Mouse (Mus musculus): ENCODE measurements around the gene Tex261. TPM values are rescaled to one million over a fixed set of nuclear protein-coding genes. Genes with fewer than 3 reads are reported as not detected.

The Tex261 gene
- polyA plus RNA-seq (2012; ENCODE audit: low replicate concordance): 44.1 and 49.6 TPM in 2 replicates

DNA sequence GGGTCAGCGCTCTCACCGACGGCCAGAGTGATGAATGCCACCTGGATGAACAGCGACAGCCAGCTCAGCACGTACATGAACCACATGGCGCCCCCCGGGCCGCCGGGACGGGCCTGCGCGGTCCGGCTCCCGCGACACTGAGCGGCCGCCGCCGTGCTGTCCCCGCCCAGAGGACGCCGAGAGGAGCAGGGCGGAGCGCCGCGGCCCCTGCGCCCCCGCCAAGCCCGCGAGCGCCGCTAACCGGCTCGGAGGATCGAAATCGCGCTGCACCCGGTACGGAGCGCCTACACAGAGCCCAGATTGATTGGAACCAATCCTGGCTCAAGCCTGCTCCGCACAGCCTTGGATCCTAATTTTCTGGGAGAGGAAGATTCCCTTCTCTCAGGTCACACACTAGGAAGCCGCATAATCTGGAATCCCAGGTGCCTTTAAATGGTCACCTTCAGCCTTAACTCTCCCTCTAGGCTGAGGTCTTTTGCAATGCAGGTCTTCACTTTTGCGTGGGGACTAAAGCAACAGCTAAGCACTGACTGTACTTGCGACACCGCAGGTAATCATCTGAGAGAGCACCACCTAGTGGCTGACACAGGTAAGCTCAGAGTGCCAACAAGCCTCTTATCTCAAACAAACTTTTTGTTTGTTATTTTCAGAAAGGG is at the start of gene Tex261:
Gene Tex261 (minus strand): TSS at position 176 of the 656 bp plus-strand sequence.

DNA sequence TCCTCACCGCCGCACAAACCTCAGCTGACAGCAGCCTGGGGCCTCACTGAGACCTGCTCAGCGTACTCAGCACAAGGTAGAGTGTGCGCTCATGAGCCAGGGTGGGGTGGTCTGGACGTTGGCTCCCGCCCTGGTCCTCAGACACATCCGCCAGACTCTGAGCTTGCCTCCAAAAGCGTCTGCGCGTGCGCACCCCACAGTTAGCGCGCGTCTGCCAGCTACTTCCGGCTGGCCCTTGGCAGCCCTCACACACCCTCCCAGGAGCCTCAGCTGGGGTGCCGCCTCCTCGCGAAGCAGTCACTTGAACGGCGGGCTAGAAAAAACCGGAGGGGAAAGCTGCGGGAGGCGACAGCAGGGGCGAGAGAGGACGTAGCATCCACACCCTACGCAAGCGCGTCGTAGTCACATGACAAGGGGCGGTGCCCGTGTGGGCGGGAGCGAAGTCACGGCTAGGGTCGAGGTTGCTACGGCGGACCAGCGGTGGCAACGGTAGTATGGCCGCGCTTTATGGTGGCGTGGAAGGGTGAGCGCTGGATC is 19.2 kb upstream of the Tex261 start, which contains the start of gene Nagk:
Gene Nagk (plus strand): TSS at position 223 of the 537 bp plus-strand sequence.

DNA sequence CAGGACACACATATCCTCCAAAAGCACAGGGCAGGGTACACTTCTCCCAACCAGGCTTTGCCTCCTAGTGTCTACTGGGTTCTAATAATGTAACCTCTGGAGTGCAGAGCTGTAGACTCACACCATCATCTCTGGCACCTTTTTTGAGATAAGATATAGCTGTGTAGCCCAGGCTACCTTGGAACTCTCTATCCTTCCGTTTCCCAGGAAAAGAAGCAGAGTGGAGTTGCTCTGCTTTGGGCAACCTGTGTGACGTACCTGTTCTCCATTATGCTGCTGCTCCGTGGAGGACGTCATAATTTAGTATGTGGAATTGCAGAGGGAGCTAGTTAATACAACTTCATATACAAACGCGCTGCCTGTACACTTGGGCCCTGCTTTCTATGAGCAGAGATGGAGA is 13.3 kb downstream of the Tex261 start, which contains the start of gene Ankrd53:
Gene Ankrd53 (plus strand): TSS at position 301 of the 400 bp plus-strand sequence.

DNA sequence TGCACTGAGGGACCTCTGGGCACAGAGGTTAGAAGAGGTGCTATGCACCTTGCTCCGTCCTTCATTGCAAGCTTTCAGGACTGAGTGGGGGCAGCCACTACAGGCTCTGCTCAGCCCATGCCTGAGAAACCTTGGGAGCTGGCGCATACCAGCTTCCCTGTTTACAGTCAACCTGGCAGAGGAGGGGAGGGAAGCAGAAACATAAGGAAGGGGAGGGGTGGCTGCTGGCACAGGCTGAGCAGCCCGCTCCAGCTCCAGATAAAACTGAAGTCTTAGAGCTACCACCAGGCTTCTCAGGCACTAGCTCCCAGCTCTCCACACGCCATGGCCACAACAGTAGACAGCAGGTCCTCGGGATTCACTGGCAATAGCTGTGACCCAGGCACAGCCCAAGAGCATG is 32.9 kb downstream of the Tex261 start, which contains the start of gene Atp6v1b1:
Gene Atp6v1b1 (plus strand): TSS at position 230 of the 400 bp plus-strand sequence.

Other genes with a start within 250 kb of the Tex261 start
- gene Actg2, start 239.5 kb downstream of the Tex261 start, polyA plus RNA-seq (2012; ENCODE audit: low replicate concordance): not detected in 2 replicates
- gene Stambp, start 203.1 kb downstream of the Tex261 start, polyA plus RNA-seq (2012; ENCODE audit: low replicate concordance): 0.55 and 2.0 TPM in 2 replicates
- gene Clec4f, start 119.6 kb downstream of the Tex261 start, polyA plus RNA-seq (2012; ENCODE audit: low replicate concordance): not detected in 2 replicates
- gene Cd207, start 98.0 kb downstream of the Tex261 start, polyA plus RNA-seq (2012; ENCODE audit: low replicate concordance): 0.15 and 0.23 TPM in 2 replicates
- 0.19 and 0.24 TPM in 2 replicates for gene Vax2, start 64.5 kb downstream of the Tex261 start, polyA plus RNA-seq (2012; ENCODE audit: low replicate concordance)
- gene Atp6v1b1, start 32.8 kb downstream of the Tex261 start, polyA plus RNA-seq (2012; ENCODE audit: low replicate concordance): not detected in 2 replicates
- gene Ankrd53, start 13.2 kb downstream of the Tex261 start, polyA plus RNA-seq (2012; ENCODE audit: low replicate concordance): not detected in 2 replicates
- gene Nagk, start 19.2 kb upstream of the Tex261 start, polyA plus RNA-seq (2012; ENCODE audit: low replicate concordance): 2.7 and 2.9 TPM in 2 replicates
- gene Paip2b, start 55.9 kb upstream of the Tex261 start, polyA plus RNA-seq (2012; ENCODE audit: low replicate concordance): 5.0 and 6.2 TPM in 2 replicates
- 5.2 and 6.7 TPM in 2 replicates for gene Zfp638, start 91.3 kb upstream of the Tex261 start, polyA plus RNA-seq (2012; ENCODE audit: low replicate concordance)
- 1.5 and 13.9 TPM in 2 replicates for gene Dysf, start 232.8 kb upstream of the Tex261 start, polyA plus RNA-seq (2012; ENCODE audit: low replicate concordance)